Mouse (Mus musculus): Measurements from ENCODE around the gene Llgl2. TPM values are rescaled to one million over a fixed set of nuclear protein-coding genes. Genes with fewer than 3 reads are reported as not detected.

Gene Llgl2
- polyA plus RNA-seq, 1 experiment from 2014 or later, result 7.5 TPM

DNA sequence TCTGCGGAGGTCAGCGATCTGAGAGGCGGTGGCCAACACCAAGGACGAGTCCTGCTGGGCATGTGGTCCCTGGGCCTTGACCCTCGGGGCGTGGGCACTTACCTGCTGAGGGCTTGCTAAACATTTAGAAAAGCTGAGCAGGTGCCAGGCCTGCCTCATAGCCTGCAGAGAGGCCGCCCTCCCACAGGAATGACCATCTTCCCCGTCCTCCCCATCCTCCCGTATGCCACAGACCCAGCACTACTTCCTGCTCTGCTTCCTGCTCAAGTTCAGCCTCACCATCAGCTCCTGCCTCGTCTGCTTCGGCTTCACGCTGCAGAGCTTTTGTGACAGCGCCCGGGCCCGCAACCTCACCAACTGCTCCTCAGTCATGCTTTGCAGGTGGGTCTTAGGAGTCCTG is 27.0 kb upstream of the Llgl2 start:
- 89% methylated on average over 15 of the region's 15 CpGs for WGBS
- Histone ChIP-seq H3K4me3 (no peak overlapping the region), H3K27me3 (ENCODE audit: poor library complexity, severe bottlenecking) (no peaks in the 10 kb centered on the region), H3K4me1 (0 out of 2 replicates have a peak, but pooled peaks cover 4% of the 10 kb centered on the region), H3K27ac (no peak overlapping the region), H3K9me3 (no peaks in the 10 kb centered on the region), H3K36me3 (replicated peaks) (peaks cover 100% of the 10 kb centered on the region)
- DNase-seq (ENCODE audit: extremely low spot score, low spot score), result no peak

- Histone ChIP-seq H3K27ac (no peak overlapping the region), H3K4me3 (no peak overlapping the region), H3K36me3 (replicated peaks) (peaks cover 100% of the 10 kb centered on the region), H3K9me3 (no peaks in the 10 kb centered on the region), H3K4me1 (0 out of 2 replicates have a peak, but pooled peaks cover 4% of the 10 kb centered on the region), H3K27me3 (ENCODE audit: poor library complexity, severe bottlenecking) (no peaks in the 10 kb centered on the region)
- WGBS, result 87% methylated on average over 9 of the region's 9 CpGs
- no peak for DNase-seq (ENCODE audit: extremely low spot score, low spot score)
These were observed 26.2 kb upstream of the Llgl2 start for GRCm38 (mm10) chr11:115797665-115798064.

DNA sequence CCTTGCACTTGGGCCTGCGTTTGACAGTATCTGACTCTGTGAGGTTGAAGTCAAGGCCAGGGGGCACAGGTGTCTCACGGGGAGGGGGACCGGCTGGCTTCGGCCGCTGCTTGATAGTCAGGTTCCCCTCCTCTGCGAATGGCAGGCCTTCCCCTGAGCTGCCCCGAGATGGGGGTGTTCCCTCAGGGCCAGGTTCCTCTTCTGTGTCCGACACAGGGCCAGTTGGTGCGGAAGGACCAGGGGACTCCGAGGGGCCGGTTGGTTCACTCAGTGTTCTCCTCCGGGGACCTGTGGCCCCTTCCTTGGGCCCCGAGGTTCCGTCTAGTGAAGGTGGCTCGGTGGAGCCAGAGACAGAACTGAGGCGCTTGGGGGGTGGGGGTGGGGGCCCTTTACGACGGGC is 22.9 kb upstream of the Llgl2 start:
- WGBS, result 93% methylated on average over 18 of the region's 18 CpGs
- no peaks in the 10 kb centered on the region for H3K9me3 ChIP-seq
- no peaks in the 10 kb centered on the region for H3K4me1 ChIP-seq
- no peak for DNase-seq (ENCODE audit: extremely low spot score, low spot score)
- 0 out of 2 replicates have a peak overlapping the region, but pooled peaks have one; percentile 36 for H3K27ac ChIP-seq
- peaks cover 98% of the 10 kb centered on the region for H3K36me3 ChIP-seq (replicated peaks)
- H3K27me3 ChIP-seq (ENCODE audit: poor library complexity, severe bottlenecking), result no peaks in the 10 kb centered on the region
- no peak overlapping the region for H3K4me3 ChIP-seq

GRCm38 (mm10) chr11:115803072-115803709 is 20.7 kb upstream of the Llgl2 start:
- Histone ChIP-seq H3K4me1 (peaks cover 16% of the 10 kb centered on the region), H3K9me3 (no peaks in the 10 kb centered on the region), H3K36me3 (replicated peaks) (peaks cover 98% of the 10 kb centered on the region), H3K27me3 (ENCODE audit: poor library complexity, severe bottlenecking) (no peaks in the 10 kb centered on the region), H3K27ac (no peak overlapping the region), H3K4me3 (no peak overlapping the region)
- WGBS, result 95% methylated on average over 24 of the region's 24 CpGs
- DNase-seq (ENCODE audit: extremely low spot score, low spot score), result no peak

- no peak for DNase-seq (ENCODE audit: extremely low spot score, low spot score)
- Histone ChIP-seq H3K4me3 (no peak overlapping the region), H3K4me1 (peaks cover 34% of the 10 kb centered on the region), H3K27me3 (ENCODE audit: poor library complexity, severe bottlenecking) (no peaks in the 10 kb centered on the region), H3K36me3 (replicated peaks) (peaks cover 96% of the 10 kb centered on the region), H3K9me3 (no peaks in the 10 kb centered on the region), H3K27ac (peak overlapping the region; percentile 12; the same call in 1 of the 2 replicates)
- WGBS, result 94% methylated on average over 7 of the region's 7 CpGs
These were observed 18.8 kb upstream of the Llgl2 start for GRCm38 (mm10) chr11:115805005-115805404.

- Histone ChIP-seq H3K27me3 (ENCODE audit: poor library complexity, severe bottlenecking) (no peaks in the 10 kb centered on the region), H3K4me3 (no peak overlapping the region), H3K4me1 (peaks cover 45% of the 10 kb centered on the region), H3K9me3 (no peaks in the 10 kb centered on the region), H3K27ac (0 out of 2 replicates have a peak overlapping the region, but pooled peaks have one; percentile 45), H3K36me3 (replicated peaks) (peaks cover 96% of the 10 kb centered on the region)
- WGBS, result 91% methylated on average over 10 of the region's 10 CpGs
- no peak for DNase-seq (ENCODE audit: extremely low spot score, low spot score)
These were observed 17.7 kb upstream of the Llgl2 start for GRCm38 (mm10) chr11:115806154-115806553.

- Histone ChIP-seq H3K27me3 (ENCODE audit: poor library complexity, severe bottlenecking) (no peaks in the 10 kb centered on the region), H3K27ac (peak overlapping the region; percentile 78), H3K36me3 (replicated peaks) (peaks cover 95% of the 10 kb centered on the region), H3K4me1 (peaks cover 57% of the 10 kb centered on the region), H3K9me3 (no peaks in the 10 kb centered on the region), H3K4me3 (peak overlapping the region; percentile 18; the same call in 1 of the 2 replicates)
- DNase-seq (ENCODE audit: extremely low spot score, low spot score), result no peak
- 90% methylated on average over 6 of the region's 6 CpGs for WGBS
These were observed 16.5 kb upstream of the Llgl2 start for GRCm38 (mm10) chr11:115807306-115807705.

GRCm38 (mm10) chr11:115807971-115808370 is 15.9 kb upstream of the Llgl2 start:
- no peaks in the 10 kb centered on the region for H3K27me3 ChIP-seq (ENCODE audit: poor library complexity, severe bottlenecking)
- peaks cover 63% of the 10 kb centered on the region for H3K4me1 ChIP-seq
- peaks cover 88% of the 10 kb centered on the region for H3K36me3 ChIP-seq (replicated peaks)
- no peaks in the 10 kb centered on the region for H3K9me3 ChIP-seq
- WGBS, result 63% methylated on average over 11 of the region's 11 CpGs
- no peak for DNase-seq (ENCODE audit: extremely low spot score, low spot score)
- peak overlapping the region; percentile 18; the same call in 1 of the 2 replicates for H3K4me3 ChIP-seq
- peak overlapping the region; percentile 78 for H3K27ac ChIP-seq

GRCm38 (mm10) chr11:115808696-115809310 is 15.0 kb upstream of the Llgl2 start:
- WGBS, result 82% methylated on average over 10 of the region's 10 CpGs
- Histone ChIP-seq H3K27ac (peak overlapping the region; percentile 68), H3K9me3 (no peaks in the 10 kb centered on the region), H3K4me3 (peak overlapping the region; percentile 18), H3K4me1 (peaks cover 66% of the 10 kb centered on the region), H3K27me3 (ENCODE audit: poor library complexity, severe bottlenecking) (no peaks in the 10 kb centered on the region), H3K36me3 (replicated peaks) (peaks cover 80% of the 10 kb centered on the region)
- DNase-seq (ENCODE audit: extremely low spot score, low spot score), result no peak

DNA sequence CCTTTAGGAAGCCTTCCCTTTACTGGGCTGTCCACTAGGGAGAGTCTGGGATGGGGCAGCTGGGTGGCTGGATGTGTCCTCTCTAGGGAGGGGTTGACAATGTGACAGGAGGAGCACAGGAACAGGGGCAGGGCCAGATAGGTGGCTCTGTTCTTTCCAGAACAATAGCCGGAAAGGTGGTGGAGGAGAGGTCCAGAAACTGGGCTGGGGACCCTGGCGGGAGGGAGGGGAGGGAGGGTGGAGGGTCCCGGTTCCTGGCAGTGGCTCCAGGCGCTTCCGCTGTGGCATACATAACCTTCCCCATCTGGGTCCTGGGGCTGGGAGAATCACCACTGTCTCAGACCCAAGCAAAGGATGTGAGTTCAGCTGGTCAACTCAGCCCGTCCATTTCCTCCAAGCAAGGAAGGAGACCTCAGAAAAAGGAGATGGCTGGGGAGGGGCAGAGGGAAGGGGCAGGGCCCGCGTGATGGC is 14.5 kb upstream of the Llgl2 start:
- Histone ChIP-seq H3K9me3 (no peaks in the 10 kb centered on the region), H3K4me3 (no peak overlapping the region), H3K36me3 (replicated peaks) (peaks cover 75% of the 10 kb centered on the region), H3K4me1 (peaks cover 70% of the 10 kb centered on the region), H3K27ac (peak overlapping the region; percentile 68), H3K27me3 (ENCODE audit: poor library complexity, severe bottlenecking) (no peaks in the 10 kb centered on the region)
- no peak for DNase-seq (ENCODE audit: extremely low spot score, low spot score)
- 74% methylated on average over 8 of the region's 8 CpGs for WGBS

GRCm38 (mm10) chr11:115810377-115810776 is 13.5 kb upstream of the Llgl2 start:
- Histone ChIP-seq H3K4me1 (peaks cover 79% of the 10 kb centered on the region), H3K27me3 (ENCODE audit: poor library complexity, severe bottlenecking) (no peaks in the 10 kb centered on the region), H3K9me3 (no peaks in the 10 kb centered on the region), H3K27ac (0 out of 2 replicates have a peak overlapping the region, but pooled peaks have one; percentile 25), H3K4me3 (peak overlapping the region; percentile 89), H3K36me3 (replicated peaks) (peaks cover 64% of the 10 kb centered on the region)
- 93% methylated on average over 14 of the region's 14 CpGs for WGBS
- no peak for DNase-seq (ENCODE audit: extremely low spot score, low spot score)

DNA sequence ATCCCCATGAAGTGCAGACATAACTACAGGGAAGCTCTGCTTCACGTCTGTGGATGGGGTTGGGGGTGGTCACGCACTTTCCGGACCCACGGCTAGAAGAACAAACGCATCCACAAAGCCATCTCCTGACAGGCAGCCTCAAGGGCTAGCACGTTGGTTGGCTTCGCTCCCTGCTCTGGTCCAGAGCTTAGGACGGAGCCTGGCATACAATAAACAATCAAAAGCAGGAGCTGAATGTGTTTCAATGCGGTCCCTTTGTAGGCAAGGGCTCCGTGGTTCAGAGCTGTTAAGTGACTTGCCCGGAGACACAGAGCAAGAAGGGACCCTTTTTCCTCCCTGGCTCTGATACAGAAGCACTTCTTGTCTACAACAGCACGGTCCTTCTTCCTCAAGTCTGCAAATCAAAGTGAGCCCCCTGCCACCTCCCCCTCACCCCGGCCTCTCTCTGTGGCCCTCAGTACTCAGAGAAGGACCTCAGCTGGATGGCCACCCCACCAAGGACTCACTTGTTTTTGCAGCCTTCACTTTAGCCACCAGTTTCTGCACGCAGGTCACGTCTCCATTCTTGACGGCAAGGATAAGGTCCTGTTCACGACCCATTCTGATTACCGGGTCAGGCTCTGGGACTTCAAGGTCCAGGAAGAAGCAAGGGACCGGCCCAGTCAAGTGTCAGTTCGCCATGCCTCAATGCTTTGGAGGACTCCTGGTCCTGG is 12.3 kb upstream of the Llgl2 start:
- H3K4me1 ChIP-seq, result peaks cover 83% of the 10 kb centered on the region

More for the DNA sequence above, 12.3 kb upstream of the Llgl2 start:
- Histone ChIP-seq H3K9me3 (no peaks in the 10 kb centered on the region), H3K27me3 (ENCODE audit: poor library complexity, severe bottlenecking) (no peaks in the 10 kb centered on the region), H3K36me3 (replicated peaks) (peaks cover 59% of the 10 kb centered on the region), H3K27ac (peak overlapping the region; percentile 96; the same call in 1 of the 2 replicates), H3K4me3 (peak overlapping the region; percentile 89)
- no peak for DNase-seq (ENCODE audit: extremely low spot score, low spot score)
- 88% methylated on average over 20 of the region's 20 CpGs for WGBS
